Mouse (Mus musculus) retina, embryonic 14.5 days (tissue): ENCODE measurements at regions not wholly inside any gene's neighbourhood (a gene's known extent, or its start where the extent isn't known, plus 50 kb on each side); places are given as distances from the start of the nearest gene placed in this dataset.

Experiments used
- DNase-seq: peaks from one replicate; pipeline ENCODE4 v3.0.0-alpha.2; 2015; ENCODE audit warnings: low spot score

DNA sequence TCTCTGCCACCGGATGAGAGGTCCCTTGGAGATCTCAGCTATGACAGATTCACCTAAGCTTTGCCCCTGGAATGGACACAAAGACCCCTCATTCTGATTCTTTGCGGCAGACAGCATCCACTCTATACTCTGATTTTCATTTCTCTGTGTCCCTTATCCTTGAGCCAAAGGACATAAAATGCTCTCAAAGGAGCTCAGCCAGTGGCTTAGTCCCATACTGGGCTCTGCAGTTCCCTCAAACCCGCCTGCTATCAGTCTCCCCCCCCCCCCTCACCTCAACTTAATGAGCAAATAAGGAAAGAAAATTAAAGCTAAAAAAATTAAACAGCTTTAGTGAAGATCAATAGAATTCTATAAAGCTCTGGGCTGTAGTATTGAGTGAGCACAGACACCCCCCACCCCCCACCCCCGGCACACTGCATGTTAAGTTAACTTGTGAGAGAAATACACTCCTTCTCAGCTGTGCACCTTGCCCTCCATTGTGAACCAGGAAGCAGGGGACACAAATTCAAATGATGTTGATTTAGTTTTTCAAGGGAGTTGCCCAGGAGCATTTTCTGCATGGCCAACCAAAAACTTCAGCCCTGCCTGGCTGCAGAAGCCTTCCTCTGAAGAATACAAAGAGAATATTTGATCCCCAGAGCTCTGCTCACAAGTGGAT lies 452.9 kb downstream of the Bnc2 start:
- DNase-seq: no peak

GRCm38 (mm10) chr4:84222805-84223335 lies 452.2 kb downstream of the Bnc2 start:
- no peak for DNase-seq

- no peak for DNase-seq
These were observed 450.5 kb downstream of the Bnc2 start for GRCm38 (mm10) chr4:84224556-84224955.
